Mouse (Mus musculus): ENCODE data around the gene Olfr1467.

Gene Olfr1467

GRCm38 (mm10) chr19:13361936-13362335 lies at the start of gene Olfr1467:
Olfr1467 (plus strand) TSS chr19:13362236.
- DNase-seq (ENCODE audit: low spot score in 2 of 2), result no peak

DNA sequence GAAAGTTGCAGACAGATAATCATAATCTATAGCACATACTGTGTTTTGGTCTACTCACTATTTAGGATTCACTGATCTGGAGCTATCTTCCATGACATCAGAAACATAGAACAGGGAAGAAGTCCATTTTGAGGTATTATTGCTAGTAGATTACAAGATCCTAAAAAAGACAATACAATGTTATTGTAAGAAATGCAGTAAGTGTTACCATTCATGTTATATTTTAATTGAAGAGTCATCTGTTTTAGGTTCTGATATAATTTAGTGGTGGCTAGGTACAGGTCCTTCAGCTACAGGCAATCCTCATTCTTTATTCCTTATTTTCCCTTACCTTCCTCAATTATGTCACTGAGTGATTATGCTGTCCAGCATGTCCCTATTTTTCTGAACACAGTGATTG lies 46.6 kb upstream of the Olfr1467 start, which contains the start of gene Olfr1465:
Gene Olfr1465, minus strand, starts transcription at position 101 of the 400 bp plus-strand sequence.
- DNase-seq (ENCODE audit: low spot score in 2 of 2), result no peak

DNA sequence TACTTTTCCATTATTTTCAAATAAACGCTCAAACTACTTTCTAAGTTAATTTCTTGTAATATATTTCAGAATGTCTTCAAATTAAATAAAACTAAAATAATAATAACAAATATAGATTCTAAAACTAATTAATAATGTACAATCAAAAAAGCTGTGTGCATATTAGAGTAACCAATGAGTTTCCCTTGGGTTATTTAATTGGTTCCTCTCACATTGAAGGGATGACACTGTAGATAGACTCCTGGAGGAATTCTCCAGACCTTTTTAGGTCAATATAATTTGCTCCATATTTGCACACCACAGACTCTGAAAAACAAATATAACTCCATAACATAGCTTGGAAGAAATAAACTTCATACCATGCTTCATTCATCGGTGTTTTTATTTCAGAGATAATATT lies 23.5 kb upstream of the Olfr1467 start, which contains the start of gene Olfr1466:
Gene Olfr1466, plus strand, starts transcription at position 301 of the 400 bp plus-strand sequence.
- DNase-seq (ENCODE audit: low spot score in 2 of 2), result no peak

- no peak for DNase-seq (ENCODE audit: low spot score in 2 of 2)
Measured at GRCm38 (mm10) chr19:13407549-13407948, 45.5 kb downstream of the Olfr1467 start, which contains the start of gene Olfr1469. Olfr1469 (plus strand) TSS chr19:13407849.

Data from frontal cortex, postnatal 36 days (tissue).